Mouse (Mus musculus): ENCODE results near the gene Clca3a2.
"Not testable (repeated sequence)": the region's sequence is repeated elsewhere in the genome, so short reads cannot be mapped to it uniquely, and the experiment has no call there.

Clca3a2 gene

DNA sequence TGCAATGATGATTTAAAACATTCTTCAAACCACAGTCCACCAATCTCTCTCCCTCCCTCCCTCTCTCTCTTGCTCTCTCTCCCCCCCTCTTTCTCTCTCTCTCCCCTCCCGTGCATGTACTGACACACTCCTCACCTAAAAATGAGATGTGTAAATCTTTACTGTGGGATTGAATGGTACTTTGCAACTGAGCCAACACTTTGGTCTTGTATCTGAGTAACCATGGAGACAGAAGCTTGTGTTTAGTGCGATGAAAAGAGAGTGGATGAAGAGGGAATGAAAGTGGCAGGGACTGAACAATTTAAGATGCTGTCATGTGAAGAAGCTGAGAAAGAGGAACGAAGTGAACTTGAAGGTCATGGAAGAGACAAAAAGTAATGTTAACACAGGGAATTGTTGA is 71.6 kb downstream of the Clca3a2 start:
- DNase-seq (ENCODE audit: low spot score in 2 of 2), result not testable (repeated sequence)
